Mouse (Mus musculus): ENCODE results near the gene Zmynd12. TPM values are rescaled to one million over a fixed set of nuclear protein-coding genes. Genes with fewer than 3 reads are reported as not detected.

The Zmynd12 gene
- total and polyA plus RNA-seq, 3 experiments: 0.25 to 0.75 (median 0.53) TPM

GRCm38 (mm10) chr4:119462457-119462856, 39.8 kb downstream of the Zmynd12 start:
- Histone ChIP-seq H3K27ac (ENCODE audit: insufficient read depth, low read depth) (no peak overlapping the region), H3K9ac (ENCODE audit: insufficient read depth, low read depth) (no peak overlapping the region), H3K79me2 (replicated peaks; ENCODE audit: control insufficient read depth, extremely low read depth, insufficient read depth, poor library complexity, severe bottlenecking) (no peaks in the 10 kb centered on the region), H3K4me2 (ENCODE audit: insufficient read depth, low read depth, poor library complexity, severe bottlenecking) (peak overlapping the region; percentile 62), H3K36me3 (replicated peaks in 1 of 2; ENCODE audit: control insufficient read depth in 1 of 2, insufficient read depth in 1 of 2, low read length in 1 of 2) (peaks cover 0 to 5% of the 10 kb centered on the region in 2 experiments), H3K27me3 (replicated peaks) (no peaks in the 10 kb centered on the region), H3K4me3 (replicated peaks in 1 of 3; ENCODE audit: low read depth in 2 of 3, low read length in 2 of 3, poor library complexity in 1 of 3) (peak overlapping the region in 2 of 3 experiments; percentile 44 to 57), H3K9me3 (replicated peaks; ENCODE audit: low read length) (no peaks in the 10 kb centered on the region), H3K4me1 (ENCODE audit: control insufficient read depth in 1 of 2, insufficient read depth in 2 of 2) (peaks cover 26 to 78% of the 10 kb centered on the region in 2 experiments)
- no peak for DNase-seq (ENCODE audit: extremely low read depth)
- dilution Hi-C loops (cut with MboI; ENCODE audit: extremely low pct_ligation_motif_present, extremely low pct_unique_long_range_greater_than_20kb, low sequenced_read_pairs) (no loop called here), in situ Hi-C loops (cut with MboI; ENCODE audit: low pct_ligation_motif_present, low pct_unique_long_range_greater_than_20kb, low sequenced_read_pairs) (no loop called here)
- TF ChIP-seq EP300 (IDR thresholded peaks at IDR 0.05; ENCODE audit: low read length): no peak
- no peak for TF ChIP-seq RAD21 (IDR thresholded peaks at IDR 0.05; ENCODE audit: low read depth, low read length)
- TF ChIP-seq TBP (conservative IDR thresholded peaks at IDR 0.05; ENCODE audit: low read depth, low read length): no peak; the same call in none of the 2 replicates
- TF ChIP-seq MYC (IDR thresholded peaks at IDR 0.05; ENCODE audit: low read depth, low read length): no peak
- TF ChIP-seq USF1 (IDR thresholded peaks at IDR 0.05; ENCODE audit: low read depth, low read length): no peak
- no peak for TF ChIP-seq NRF1 (IDR thresholded peaks at IDR 0.05; ENCODE audit: low read depth, low read length)
- no peak for TF ChIP-seq ZC3H11A (IDR thresholded peaks at IDR 0.05; ENCODE audit: low read depth, low read length)
- no peak for TF ChIP-seq UBTF (IDR thresholded peaks at IDR 0.05; ENCODE audit: low read depth, low read length)
- no peak for TF ChIP-seq CHD2 (IDR thresholded peaks at IDR 0.05; ENCODE audit: low read length)
- TF ChIP-seq MXI1 (IDR thresholded peaks at IDR 0.05; ENCODE audit: low read depth, low read length): no peak
- TF ChIP-seq SIN3A (IDR thresholded peaks at IDR 0.05; ENCODE audit: low read length): no peak
- no peak for TF ChIP-seq ZKSCAN1 (IDR thresholded peaks at IDR 0.05; ENCODE audit: borderline replicate concordance, low read depth, low read length)
- TF ChIP-seq E2F4 (IDR thresholded peaks at IDR 0.05; ENCODE audit: insufficient replicate concordance, low read depth, low read length): no peak
- TF ChIP-seq JUND (conservative IDR thresholded peaks at IDR 0.05; ENCODE audit: low read depth, low read length): no peak
- TF ChIP-seq GABPA (IDR thresholded peaks at IDR 0.05; ENCODE audit: insufficient replicate concordance, low read depth, low read length): no peak
- no peak for TF ChIP-seq ETS1 (conservative IDR thresholded peaks at IDR 0.05; ENCODE audit: low read depth, low read length)
- TF ChIP-seq IRF4 (IDR thresholded peaks at IDR 0.05; ENCODE audit: low read depth, low read length): no peak
- TF ChIP-seq PAX5 (IDR thresholded peaks at IDR 0.05; ENCODE audit: low read length): no peak

DNA sequence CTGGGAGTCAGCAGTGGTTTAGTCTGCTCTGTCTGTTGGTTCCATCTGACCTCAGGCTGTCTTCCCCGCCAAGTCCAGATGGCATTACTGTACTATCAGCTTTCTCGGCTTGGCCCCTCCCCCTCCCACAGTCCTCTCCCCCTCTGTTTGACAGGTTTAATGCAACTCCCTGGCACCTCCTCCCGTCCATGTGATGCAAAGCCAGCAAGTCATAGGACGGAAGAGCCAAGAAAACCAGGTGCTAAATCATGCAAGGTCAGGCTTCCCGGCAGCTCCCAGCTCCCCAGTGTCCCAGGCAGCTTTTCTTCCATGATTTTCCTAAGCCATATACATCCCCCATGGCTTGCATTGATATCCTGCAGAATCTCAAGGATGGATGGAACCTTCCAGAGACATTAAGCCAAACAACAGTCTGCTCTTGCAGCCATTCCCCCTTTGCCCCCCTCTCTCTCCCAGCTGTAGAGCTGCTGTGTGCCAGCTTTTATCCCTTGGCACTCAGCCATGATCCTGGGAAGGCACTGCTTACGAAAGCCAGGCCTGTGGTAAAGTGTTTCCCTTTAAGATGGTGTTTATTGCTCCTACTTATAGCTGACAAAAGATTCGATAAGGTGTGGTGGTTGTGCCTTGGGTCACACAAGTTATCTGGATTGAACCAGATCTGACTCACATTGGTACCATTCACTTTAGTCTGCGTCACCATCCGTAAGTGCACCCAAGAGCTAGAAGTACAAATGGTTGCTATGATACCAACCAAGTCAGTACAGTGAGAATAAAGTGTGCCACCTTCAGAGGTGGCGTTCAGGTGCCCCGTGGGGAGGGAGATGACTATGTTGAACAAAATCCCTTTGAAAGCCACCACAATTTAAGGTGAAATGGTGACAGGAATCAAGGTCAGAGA, 40.5 kb downstream of the Zmynd12 start:
- DNase-seq (ENCODE audit: extremely low read depth): peak; percentile 90
- no peaks in the 10 kb centered on the region for H3K79me2 ChIP-seq (replicated peaks; ENCODE audit: control insufficient read depth, extremely low read depth, insufficient read depth, poor library complexity, severe bottlenecking)
- H3K27me3 ChIP-seq (replicated peaks): no peaks in the 10 kb centered on the region
- H3K4me3 ChIP-seq (replicated peaks in 1 of 3; ENCODE audit: low read depth in 2 of 3, low read length in 2 of 3, poor library complexity in 1 of 3): peak overlapping the region; percentile 41 to 57 (median 44)
- H3K4me2 ChIP-seq (ENCODE audit: insufficient read depth, low read depth, poor library complexity, severe bottlenecking): peak overlapping the region; percentile 90
- H3K4me1 ChIP-seq (ENCODE audit: control insufficient read depth in 1 of 2, insufficient read depth in 2 of 2): peaks cover 26 to 72% of the 10 kb centered on the region in 2 experiments
- peak overlapping the region; percentile 75 for H3K27ac ChIP-seq (ENCODE audit: insufficient read depth, low read depth)
- H3K36me3 ChIP-seq (replicated peaks in 1 of 2; ENCODE audit: control insufficient read depth in 1 of 2, insufficient read depth in 1 of 2, low read length in 1 of 2): peaks cover 0 to 9% of the 10 kb centered on the region in 2 experiments
- dilution Hi-C loops (cut with MboI; ENCODE audit: extremely low pct_ligation_motif_present, extremely low pct_unique_long_range_greater_than_20kb, low sequenced_read_pairs): no loop called here
- in situ Hi-C loops (cut with MboI; ENCODE audit: low pct_ligation_motif_present, low pct_unique_long_range_greater_than_20kb, low sequenced_read_pairs): no loop called here
- H3K9me3 ChIP-seq (replicated peaks; ENCODE audit: low read length): no peaks in the 10 kb centered on the region
- H3K9ac ChIP-seq (ENCODE audit: insufficient read depth, low read depth): peak overlapping the region; percentile 43
- TF ChIP-seq USF1 (IDR thresholded peaks at IDR 0.05; ENCODE audit: low read depth, low read length) (peak; percentile 61), CHD1 (IDR thresholded peaks at IDR 0.05; ENCODE audit: low read depth, low read length) (no peak), SMC3 (IDR thresholded peaks at IDR 0.05; ENCODE audit: low read depth, low read length) (peak; percentile 46), PAX5 (IDR thresholded peaks at IDR 0.05; ENCODE audit: low read length) (no peak), JUND (conservative IDR thresholded peaks at IDR 0.05; ENCODE audit: low read depth, low read length) (no peak), KAT2A (IDR thresholded peaks at IDR 0.05; ENCODE audit: insufficient replicate concordance, low read length) (no peak), POLR2AphosphoS2 (IDR thresholded peaks at IDR 0.05; ENCODE audit: low read depth, low read length) (0 out of 2 replicates have a peak, but pooled peaks have one; percentile 13), ELF1 (IDR thresholded peaks at IDR 0.05; ENCODE audit: low read depth, low read length) (peak; percentile 54; the same call in 1 of the 2 replicates), RAD21 (IDR thresholded peaks at IDR 0.05; ENCODE audit: low read depth, low read length) (peak; percentile 47), IRF4 (IDR thresholded peaks at IDR 0.05; ENCODE audit: low read depth, low read length) (peak; percentile 60; the same call in 1 of the 2 replicates), MAFK (IDR thresholded peaks at IDR 0.05; ENCODE audit: insufficient replicate concordance, low read length) (no peak), TCF12 (IDR thresholded peaks at IDR 0.05; ENCODE audit: low read depth, low read length) (peak; percentile 72), ETS1 (conservative IDR thresholded peaks at IDR 0.05; ENCODE audit: low read depth, low read length) (peak; percentile 41; the same call in 1 of the 2 replicates), CTCF (conservative IDR thresholded peaks at IDR 0.05 in 1 of 2, IDR thresholded peaks at IDR 0.05 in 1 of 2; ENCODE audit: low read depth in 2 of 2, low read length in 2 of 2) (peak in 1 of 2 experiments; percentile 53; a peak in 2 of 4 replicates), ZMIZ1 (IDR thresholded peaks at IDR 0.05; ENCODE audit: low read depth, low read length) (no peak; the same call in 1 of the 2 replicates), MYC (IDR thresholded peaks at IDR 0.05; ENCODE audit: low read depth, low read length) (0 out of 2 replicates have a peak, but pooled peaks have one; percentile 59), BHLHE40 (IDR thresholded peaks at IDR 0.05; ENCODE audit: low read depth, low read length) (peak; percentile 24; the same call in 1 of the 2 replicates), MXI1 (IDR thresholded peaks at IDR 0.05; ENCODE audit: low read depth, low read length) (peak; percentile 85), POLR2A (IDR thresholded peaks at IDR 0.05; ENCODE audit: low read depth, low read length) (peak; percentile 67)

Data from CH12.LX (cell line).